Mouse (Mus musculus): ENCODE results near the gene Slc6a20a.

DNA sequence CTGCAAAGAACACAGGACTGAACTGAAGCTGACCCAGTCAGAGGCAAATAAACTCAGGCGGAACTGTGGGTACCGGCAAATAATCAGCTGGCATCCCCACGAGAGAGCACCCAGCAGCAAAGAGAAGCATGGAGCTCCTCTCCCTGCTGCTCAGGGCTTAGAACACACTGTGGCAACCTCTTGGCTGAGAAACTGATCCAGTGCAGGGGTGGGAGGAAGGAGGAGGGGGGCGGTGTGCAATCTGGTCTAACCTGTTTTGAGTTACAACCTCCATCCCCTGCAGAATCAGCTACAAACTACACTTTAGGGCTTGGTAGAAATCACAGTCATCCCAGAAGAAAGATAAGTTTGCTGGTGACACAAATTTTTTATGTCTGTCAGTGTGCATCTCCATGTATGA is 27.3 kb downstream of the Slc6a20a start:
- no peak for TF ChIP-seq MAFK (IDR thresholded peaks at IDR 0.05; ENCODE audit: insufficient read depth, low read depth, low read length)
- no peak for TF ChIP-seq HCFC1 (IDR thresholded peaks at IDR 0.05; ENCODE audit: borderline replicate concordance, insufficient read depth, low read length)
- no peak for TF ChIP-seq CHD2 (IDR thresholded peaks at IDR 0.05; ENCODE audit: low read depth, low read length)
- no peak for TF ChIP-seq ZNF384 (IDR thresholded peaks at IDR 0.05; ENCODE audit: low read depth, low read length)
- TF ChIP-seq ZC3H11A (IDR thresholded peaks at IDR 0.05; ENCODE audit: borderline replicate concordance, low read depth, low read length), result no peak

Measured in ES-E14 (cell line).